Mouse (Mus musculus) liver, adult 2 months (tissue): ENCODE results near the gene Nup188.

Experiments used
- CTCF ChIP-seq: fragments of 200-500 bp; IDR thresholded peaks from 2 replicates; pipeline ENCODE4 v1.5.1; 2011; ENCODE audit warnings: low read depth, low read length, control low read depth
- POLR2A ChIP-seq: fragments of 200-500 bp; IDR thresholded peaks from 2 replicates; pipeline ENCODE4 v1.6.1; 2011; ENCODE audit warnings: low read length, control low read depth; ENCODE audit not compliant: insufficient read depth; ENCODE audit errors: extremely low read depth

DNA sequence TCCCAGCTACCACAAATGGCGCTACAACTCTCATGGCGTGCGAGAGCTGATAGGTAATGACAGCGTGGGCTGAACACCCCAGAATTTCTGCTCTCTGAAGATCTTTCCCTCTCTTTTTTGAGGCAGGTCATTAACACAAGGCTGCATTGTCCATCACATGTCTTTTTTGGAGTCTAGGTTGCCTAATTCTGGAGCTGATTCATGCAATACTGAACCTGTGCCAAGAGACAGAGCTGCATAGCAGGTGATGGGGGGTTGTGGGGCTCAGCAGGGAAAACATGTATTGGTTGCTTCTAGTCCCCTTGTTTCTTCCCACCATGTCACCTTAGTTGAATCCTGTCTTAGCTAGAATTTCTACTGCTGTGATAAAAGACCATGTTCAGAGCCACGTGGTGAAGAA is 39.1 kb downstream of the Nup188 start:
- no peak for TF ChIP-seq CTCF
- no peak for TF ChIP-seq POLR2A
